Mouse (Mus musculus): Measurements from ENCODE around the gene Vmn1r196.
"Not testable (repeated sequence)": the region's sequence is repeated elsewhere in the genome, so short reads cannot be mapped to it uniquely, and the experiment has no call there.

- not testable (repeated sequence) for TF ChIP-seq POLR2A (IDR thresholded peaks at IDR 0.05; ENCODE audit: borderline replicate concordance, extremely low read depth, low read depth, low read length); CTCF (IDR thresholded peaks at IDR 0.05; ENCODE audit: insufficient read depth, low read length)
Observed at GRCm38 (mm10) chr13:22308075-22308474, 18.4 kb downstream of the Vmn1r196 start.
